Mouse (Mus musculus) hindbrain, embryonic 15.5 days (tissue): ENCODE results near the gene Olfr435. TPM values are rescaled to one million over a fixed set of nuclear protein-coding genes. Genes with fewer than 3 reads are reported as not detected.
"Not testable (repeated sequence)": the region's sequence is repeated elsewhere in the genome, so short reads cannot be mapped to it uniquely, and the experiment has no call there.

Experiments
- ATAC-seq: fragments of 200-750 bp; cut with Nextera tagmentation; 2 replicates; pipeline ENCODE4 v1.8.0; 2017; ENCODE audit warnings: low read depth, moderate number of reproducible peaks, moderate TSS enrichment; ENCODE audit not compliant: low FRiP score
- H3K27ac ChIP-seq: fragments of 300-500 bp; sonication (generic); replicated peaks from 2 replicates; pipeline ENCODE4 v1.5.1; 2015; ENCODE audit warnings: mild to moderate bottlenecking, inconsistent platforms
- H3K27me3 ChIP-seq: fragments of 300-500 bp; sonication (generic); 2 replicates; pipeline ENCODE4 v1.6.1; 2015; ENCODE audit warnings: control low read depth, inconsistent platforms
- H3K36me3 ChIP-seq: fragments of 300-500 bp; sonication (generic); 2 replicates; pipeline ENCODE4 v1.6.1; 2015; ENCODE audit warnings: control low read depth, inconsistent platforms
- H3K4me1 ChIP-seq: fragments of 300-500 bp; sonication (generic); replicated peaks from 2 replicates; pipeline ENCODE4 v1.6.1; 2015; ENCODE audit warnings: control low read depth, inconsistent platforms
- H3K4me2 ChIP-seq: fragments of 300-500 bp; sonication (generic); 2 replicates; pipeline ENCODE4 v1.6.1; 2015; ENCODE audit warnings: moderate library complexity, mild to moderate bottlenecking, inconsistent platforms
- H3K4me3 ChIP-seq: fragments of 300-500 bp; sonication (generic); 2 replicates; pipeline ENCODE4 v1.5.1; 2015; ENCODE audit warnings: mild to moderate bottlenecking, inconsistent platforms
- H3K9ac ChIP-seq: fragments of 300-500 bp; sonication (generic); 2 replicates; pipeline ENCODE4 v1.6.1; 2015; ENCODE audit warnings: inconsistent platforms
- H3K9me3 ChIP-seq: fragments of 300-500 bp; sonication (generic); 2 replicates; pipeline ENCODE4 v1.6.1; 2016; ENCODE audit warnings: control low read depth, inconsistent platforms
- WGBS: fragments of 180-500 bp; shearing (Covaris S2); methylation state at CpG from one replicate; pipeline ENCODE4 v1.1.7; 2015; 5-methylcytosine and 5-hydroxymethylcytosine counted together
- polyA plus RNA-seq: library from polyadenylated mRNA; unstranded; fragments of >200 nt; fragmentation: Nextera tagmentation; extraction: Ambion mirVana; gene quantifications from 2 replicates; pipeline ENCODE4 v1.2.1, GENCODE M21; 2015

Gene Olfr435
- not detected in 2 replicates for polyA plus RNA-seq

DNA sequence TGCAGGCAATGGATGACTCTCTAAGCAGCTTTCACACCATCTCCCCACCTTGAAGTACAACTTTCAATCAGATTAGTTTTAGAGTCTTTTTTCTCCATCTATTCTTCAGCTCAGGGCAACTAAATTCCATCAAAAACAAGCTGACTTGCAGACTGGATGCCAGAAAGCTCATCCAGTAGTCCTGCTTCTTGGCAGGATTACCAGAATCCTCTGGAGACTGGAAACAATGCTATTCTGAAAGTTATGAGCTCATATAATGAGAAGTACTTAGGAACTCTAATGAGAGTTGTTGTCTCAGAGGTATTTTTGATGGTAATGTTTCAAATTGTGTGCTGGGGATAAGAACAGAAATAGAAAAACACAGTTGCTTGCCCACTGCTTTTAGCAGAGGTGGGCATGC lies at the start of gene Olfr435:
TSS of gene Olfr435 (plus strand) at position 366 of the 400 bp plus-strand sequence.
- Histone ChIP-seq H3K4me2 (no peak within 1 kb of the TSS), H3K4me3 (no peak within 1 kb of the TSS), H3K36me3 (no peaks in the 10 kb centered on the region), H3K9me3 (no peaks in the 10 kb centered on the region), H3K27ac (no peak within 1 kb of the TSS), H3K27me3 (no peaks in the 10 kb centered on the region), H3K9ac (no peak within 1 kb of the TSS), H3K4me1 (no peaks in the 10 kb centered on the region)
- no peak for ATAC-seq

DNA sequence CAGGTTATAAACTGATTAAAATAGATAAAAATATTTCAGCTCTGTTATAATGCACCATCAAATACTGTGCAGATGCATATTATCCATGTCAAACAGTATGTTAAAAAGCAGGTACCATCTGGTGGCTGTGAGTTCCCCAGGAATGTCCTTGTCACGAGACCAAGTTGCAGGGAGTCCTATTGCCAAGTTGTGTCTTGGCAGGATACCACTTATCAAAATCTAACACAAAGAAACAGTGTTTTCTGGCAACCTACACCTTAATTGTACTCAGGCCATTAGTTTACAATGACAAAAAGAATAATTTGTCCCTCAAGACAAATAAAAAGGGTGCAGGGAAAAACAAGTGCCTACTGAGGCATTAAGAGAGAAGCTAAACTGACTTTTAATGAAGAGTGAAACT lies 37.4 kb upstream of the Olfr435 start:
- Histone ChIP-seq H3K9me3 (no peaks in the 10 kb centered on the region), H3K4me2 (no peak overlapping the region), H3K36me3 (no peaks in the 10 kb centered on the region), H3K27me3 (no peaks in the 10 kb centered on the region), H3K4me3 (no peak overlapping the region), H3K27ac (no peak overlapping the region), H3K4me1 (no peaks in the 10 kb centered on the region), H3K9ac (no peak overlapping the region)
- ATAC-seq = no peak
- WGBS = 54% methylated on average over 1 of the region's 1 CpGs

DNA sequence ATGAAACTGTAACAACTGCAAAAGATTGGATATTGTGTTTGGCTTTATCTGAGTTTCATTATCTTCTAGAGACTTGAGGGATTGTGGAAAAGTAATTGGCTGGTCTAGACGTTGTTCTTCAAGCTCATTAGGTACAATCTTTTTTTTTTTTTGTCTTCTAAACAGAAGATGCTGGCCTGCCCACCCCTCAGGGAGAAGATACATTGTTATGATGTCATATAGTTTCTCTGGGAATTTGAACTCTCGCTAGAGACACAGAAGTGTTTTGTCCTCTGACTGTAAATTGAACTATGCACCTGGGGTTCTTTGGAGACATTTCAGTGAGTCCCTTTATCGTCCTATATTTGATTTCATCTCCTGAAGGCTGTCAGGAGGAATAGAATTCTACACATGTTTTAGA lies 34.0 kb upstream of the Olfr435 start, which contains the start of gene Olfr437:
TSS of gene Olfr437 (plus strand) at position 301 of the 400 bp plus-strand sequence.
- H3K4me1 ChIP-seq = no peaks in the 10 kb centered on the region
- ATAC-seq = no peak
- WGBS = 64% methylated on average over 3 of the region's 3 CpGs
- no peaks in the 10 kb centered on the region for H3K36me3 ChIP-seq
- no peaks in the 10 kb centered on the region for H3K9me3 ChIP-seq
- H3K27me3 ChIP-seq = no peaks in the 10 kb centered on the region
- H3K27ac ChIP-seq = no peak within 1 kb of the TSS
- H3K9ac ChIP-seq = no peak within 1 kb of the TSS
- H3K4me2 ChIP-seq = no peak within 1 kb of the TSS
- H3K4me3 ChIP-seq = no peak within 1 kb of the TSS

DNA sequence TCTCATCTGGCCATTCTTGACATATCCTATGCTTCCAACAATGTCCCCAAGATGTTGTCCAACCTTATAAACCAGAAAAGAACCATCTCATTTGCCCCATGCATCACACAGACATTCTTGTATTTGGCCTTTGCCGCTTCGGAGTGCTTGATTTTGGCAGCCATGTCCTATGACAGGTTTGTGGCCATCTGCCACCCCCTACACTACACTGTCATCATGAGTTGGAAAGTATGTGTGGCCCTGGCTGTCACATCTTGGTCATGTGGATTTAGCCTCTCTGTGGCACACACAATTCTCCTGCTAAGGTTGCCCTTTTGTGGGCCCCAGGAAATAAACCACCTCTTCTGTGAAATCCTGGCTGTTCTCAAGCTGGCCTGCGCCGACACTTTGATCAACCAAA lies 29.7 kb upstream of the Olfr435 start:
- Histone ChIP-seq H3K4me2 (no peak overlapping the region), H3K27me3 (no peaks in the 10 kb centered on the region), H3K9me3 (no peaks in the 10 kb centered on the region), H3K4me3 (no peak overlapping the region), H3K4me1 (no peaks in the 10 kb centered on the region), H3K27ac (no peak overlapping the region), H3K9ac (no peak overlapping the region), H3K36me3 (no peaks in the 10 kb centered on the region)
- no peak for ATAC-seq
- 93% methylated on average over 4 of the region's 4 CpGs for WGBS

DNA sequence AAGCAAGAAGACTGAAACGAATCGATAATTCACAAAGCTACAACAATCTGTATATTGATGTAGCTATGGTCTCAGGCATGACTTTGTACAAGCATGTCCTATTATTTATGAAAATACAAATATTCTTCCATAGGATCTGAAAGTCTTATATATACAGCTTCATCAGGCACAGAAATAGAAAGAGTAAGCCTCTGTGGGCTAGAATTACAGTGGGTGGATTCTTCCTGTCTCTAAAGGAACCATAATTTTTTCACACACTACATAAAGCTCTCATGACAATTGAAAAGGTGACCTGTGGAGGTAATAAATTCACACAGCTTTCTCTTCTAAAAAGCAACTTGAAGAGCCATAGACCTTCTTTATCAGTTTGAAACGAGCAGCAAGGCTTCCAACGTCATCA lies 25.1 kb upstream of the Olfr435 start, which contains the start of gene Olfr13:
TSS of gene Olfr13 (plus strand) at position 301 of the 400 bp plus-strand sequence.
- no peak within 1 kb of the TSS for H3K4me2 ChIP-seq
- H3K4me1 ChIP-seq = no peaks in the 10 kb centered on the region
- ATAC-seq = no peak
- no peak within 1 kb of the TSS for H3K4me3 ChIP-seq
- 81% methylated on average over 4 of the region's 4 CpGs for WGBS
- no peaks in the 10 kb centered on the region for H3K9me3 ChIP-seq
- no peak within 1 kb of the TSS for H3K9ac ChIP-seq
- no peak within 1 kb of the TSS for H3K27ac ChIP-seq
- no peaks in the 10 kb centered on the region for H3K36me3 ChIP-seq
- H3K27me3 ChIP-seq = no peaks in the 10 kb centered on the region

DNA sequence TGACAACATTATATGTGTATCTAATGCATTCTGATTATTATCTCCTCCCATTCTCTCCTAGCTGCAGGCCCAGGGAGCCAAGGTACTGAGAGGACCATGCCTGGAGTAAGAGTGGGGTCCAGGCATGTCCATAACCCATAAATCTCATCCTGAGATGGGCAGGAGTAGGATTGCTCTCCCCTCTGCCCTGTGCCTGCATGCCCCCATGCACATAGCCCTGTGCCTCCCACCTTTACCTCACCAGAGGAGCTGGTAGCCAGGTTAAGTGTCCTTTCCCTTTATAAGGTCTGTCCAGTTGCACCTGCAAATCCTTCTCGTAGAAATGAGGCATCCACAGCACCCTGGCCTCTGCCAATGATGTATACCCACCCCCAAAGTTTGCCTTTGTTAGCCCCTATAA lies 18.8 kb upstream of the Olfr435 start:
- no peak overlapping the region for H3K4me2 ChIP-seq
- H3K9ac ChIP-seq = no peak overlapping the region
- no peaks in the 10 kb centered on the region for H3K9me3 ChIP-seq
- peaks cover 10% of the 10 kb centered on the region for H3K4me1 ChIP-seq
- peak; percentile 54; the same call in 1 of the 2 replicates for ATAC-seq
- H3K27me3 ChIP-seq = no peaks in the 10 kb centered on the region
- peak overlapping the region; percentile 63 for H3K27ac ChIP-seq
- WGBS = 73% methylated on average over 1 of the region's 1 CpGs
- no peaks in the 10 kb centered on the region for H3K36me3 ChIP-seq
- no peak overlapping the region for H3K4me3 ChIP-seq

DNA sequence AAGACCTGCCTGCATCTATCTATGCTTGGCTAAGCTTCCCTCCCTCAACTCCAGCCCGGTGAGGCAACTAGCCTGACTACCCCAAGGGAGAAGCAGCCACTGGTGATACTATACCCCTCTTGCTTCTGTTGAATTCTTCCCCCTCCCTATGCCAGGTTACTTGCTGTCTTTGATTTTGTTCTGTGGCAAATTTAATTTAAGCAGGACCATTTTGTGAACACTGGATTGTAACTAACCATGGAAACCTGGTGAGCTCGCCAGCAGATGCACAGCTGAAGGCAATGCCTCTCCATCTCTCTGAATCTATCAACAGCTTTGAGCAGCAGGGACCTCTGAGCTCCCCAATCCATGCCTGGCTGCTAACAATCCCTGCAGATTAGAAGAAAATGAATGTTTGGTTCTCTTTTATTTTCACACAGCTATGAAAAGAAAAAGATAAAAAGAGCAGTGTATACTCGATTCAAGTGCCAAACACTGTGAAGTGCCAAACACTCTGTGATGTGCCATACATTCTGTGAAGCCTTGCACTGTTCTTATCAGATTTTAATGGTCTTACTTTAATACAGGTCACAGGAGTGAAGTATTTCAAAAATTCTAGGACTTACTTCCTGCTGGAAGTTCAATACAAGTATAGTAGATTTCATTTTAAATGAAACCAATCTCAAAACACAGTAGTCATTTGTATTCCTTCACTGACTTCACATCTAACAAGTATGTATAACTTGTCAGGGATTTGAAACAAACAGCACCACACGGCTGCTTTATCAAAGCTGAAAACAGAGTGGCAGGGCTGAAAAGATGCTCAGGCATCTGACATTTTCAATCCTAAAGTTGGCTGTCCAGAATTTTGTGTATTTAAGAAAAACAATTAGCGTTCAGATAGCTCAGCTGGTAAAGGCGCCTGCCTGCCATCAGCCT lies 18.1 kb upstream of the Olfr435 start:
- Histone ChIP-seq H3K4me3 (no peak overlapping the region), H3K36me3 (no peaks in the 10 kb centered on the region), H3K9me3 (no peaks in the 10 kb centered on the region), H3K4me2 (no peak overlapping the region), H3K9ac (no peak overlapping the region), H3K27me3 (no peaks in the 10 kb centered on the region), H3K4me1 (peaks cover 10% of the 10 kb centered on the region), H3K27ac (peak overlapping the region; percentile 63; the same call in 1 of the 2 replicates)
- peak; percentile 69; the same call in 1 of the 2 replicates for ATAC-seq
- 43% methylated on average over 6 of the region's 6 CpGs for WGBS

DNA sequence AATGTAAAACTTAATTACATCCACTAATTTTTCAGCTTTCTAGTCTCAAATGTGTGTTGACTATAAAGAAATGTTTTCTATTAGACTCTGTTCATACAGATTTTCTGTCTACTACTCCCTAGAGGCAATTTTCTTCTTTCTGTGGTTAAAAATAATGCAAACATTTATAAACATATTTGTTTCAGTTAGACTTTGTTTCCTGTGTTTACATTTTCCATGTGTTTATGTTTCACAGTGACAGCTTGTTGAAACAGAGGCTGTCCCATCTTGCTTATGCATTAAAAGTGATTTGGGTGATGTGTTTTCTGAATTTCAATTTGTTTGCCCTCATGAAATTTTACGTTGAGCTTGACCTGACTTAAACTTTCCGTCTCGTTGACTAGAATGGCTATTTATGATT lies 6.0 kb upstream of the Olfr435 start:
- Histone ChIP-seq H3K4me2 (no peak overlapping the region), H3K4me3 (no peak overlapping the region), H3K9me3 (no peaks in the 10 kb centered on the region), H3K27ac (no peak overlapping the region), H3K4me1 (no peaks in the 10 kb centered on the region), H3K9ac (no peak overlapping the region), H3K36me3 (no peaks in the 10 kb centered on the region), H3K27me3 (no peaks in the 10 kb centered on the region)
- WGBS = 87% methylated on average over 3 of the region's 3 CpGs
- no peak for ATAC-seq

DNA sequence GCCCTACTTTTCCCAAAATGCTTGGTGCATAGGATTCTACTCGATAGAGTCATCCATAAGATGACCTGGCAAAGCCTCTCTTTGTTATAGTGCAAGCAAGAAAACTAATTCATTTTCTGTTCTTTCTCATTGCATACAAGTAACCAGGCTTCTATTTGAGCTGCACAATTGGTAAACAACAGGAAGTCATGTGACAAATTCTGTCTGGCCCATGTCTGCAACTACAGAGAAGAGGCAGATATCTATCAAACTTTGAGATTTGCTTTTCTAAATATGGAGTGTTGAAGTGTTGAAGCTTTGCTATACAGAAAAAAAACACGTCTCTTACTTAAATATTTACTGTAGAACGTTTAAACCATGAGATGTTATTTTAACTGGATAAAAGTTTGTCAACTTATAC lies 1.1 kb downstream of the Olfr435 start:
- Histone ChIP-seq H3K27ac (no peak overlapping the region), H3K4me3 (no peak overlapping the region), H3K9me3 (no peaks in the 10 kb centered on the region), H3K4me1 (no peaks in the 10 kb centered on the region), H3K36me3 (no peaks in the 10 kb centered on the region), H3K9ac (no peak overlapping the region), H3K4me2 (no peak overlapping the region), H3K27me3 (no peaks in the 10 kb centered on the region)
- ATAC-seq = no peak
- 85% methylated on average over 3 of the region's 3 CpGs for WGBS

DNA sequence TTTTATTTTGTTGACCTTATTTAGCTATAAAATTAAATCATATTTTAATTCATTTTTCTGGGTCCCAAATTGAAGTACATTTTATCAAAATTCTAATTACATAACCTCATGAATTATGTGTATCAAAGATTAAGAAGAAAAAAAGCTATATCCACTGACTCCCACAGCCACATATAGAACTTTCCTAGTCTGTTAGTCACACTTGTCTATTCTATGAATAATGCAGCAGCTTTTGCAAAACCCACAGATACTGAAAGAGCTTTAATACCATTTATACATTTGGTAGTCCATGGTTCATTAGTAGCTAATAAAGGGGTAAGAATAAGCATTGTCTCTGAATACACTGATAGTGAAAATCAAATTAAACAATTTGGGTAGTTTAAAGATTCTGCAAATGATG lies 5.8 kb downstream of the Olfr435 start:
- H3K9me3 ChIP-seq = no peaks in the 10 kb centered on the region
- no peaks in the 10 kb centered on the region for H3K27me3 ChIP-seq
- no peak overlapping the region for H3K9ac ChIP-seq
- H3K4me1 ChIP-seq = no peaks in the 10 kb centered on the region
- no peak overlapping the region for H3K4me2 ChIP-seq
- H3K27ac ChIP-seq = no peak overlapping the region
- ATAC-seq = no peak
- no peaks in the 10 kb centered on the region for H3K36me3 ChIP-seq
- H3K4me3 ChIP-seq = no peak overlapping the region

DNA sequence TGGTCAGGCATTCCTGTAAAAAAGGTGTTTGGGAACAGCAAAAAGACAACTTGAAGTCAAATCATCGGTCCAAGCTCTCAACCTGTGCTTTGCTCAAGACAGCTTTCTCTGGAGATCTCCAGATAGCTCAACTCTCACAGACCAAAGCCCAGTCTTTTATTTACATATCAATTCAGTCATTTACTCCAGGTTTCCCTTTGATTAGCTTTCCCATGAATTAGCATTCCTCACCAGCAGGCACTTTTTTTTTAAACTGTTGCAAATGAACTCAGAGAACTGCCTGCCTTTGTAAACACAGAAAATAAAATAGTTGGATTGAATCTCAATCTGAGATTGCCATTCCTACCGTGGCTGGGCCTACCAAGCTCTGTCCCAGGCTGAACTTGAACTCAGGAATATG lies 8.4 kb downstream of the Olfr435 start:
- no peaks in the 10 kb centered on the region for H3K36me3 ChIP-seq
- 37% methylated on average over 2 of the region's 2 CpGs for WGBS
- no peak overlapping the region for H3K9ac ChIP-seq
- no peak for ATAC-seq
- H3K27ac ChIP-seq = no peak overlapping the region
- no peak overlapping the region for H3K4me2 ChIP-seq
- no peaks in the 10 kb centered on the region for H3K9me3 ChIP-seq
- H3K4me3 ChIP-seq = no peak overlapping the region
- no peaks in the 10 kb centered on the region for H3K27me3 ChIP-seq
- no peaks in the 10 kb centered on the region for H3K4me1 ChIP-seq

DNA sequence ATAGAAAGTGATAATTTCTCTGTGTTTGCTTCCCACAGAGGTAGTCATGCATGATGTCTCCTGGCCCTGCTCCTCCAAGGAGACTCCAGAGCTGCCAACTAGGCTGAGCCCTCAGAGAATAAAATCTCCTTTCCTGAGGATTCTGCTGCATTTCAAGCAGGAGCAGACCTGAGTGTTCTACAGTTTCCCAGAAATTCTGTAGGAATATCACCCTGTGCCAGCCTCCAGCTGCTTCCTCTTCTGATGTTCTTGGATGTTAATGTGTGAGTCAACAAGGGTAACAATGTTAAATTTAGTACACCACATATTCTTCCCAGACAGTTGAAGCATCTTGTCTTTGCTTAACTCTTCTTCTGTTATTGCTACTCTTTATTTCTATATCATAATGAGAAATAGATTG lies 15.9 kb downstream of the Olfr435 start, which contains the start of gene Olfr434:
TSS of gene Olfr434 (plus strand) at position 149 of the 400 bp plus-strand sequence.
- not testable (repeated sequence) for H3K4me2 ChIP-seq, H3K4me1 ChIP-seq, H3K27ac ChIP-seq, H3K4me3 ChIP-seq, H3K27me3 ChIP-seq, ATAC-seq, H3K36me3 ChIP-seq, H3K9me3 ChIP-seq, H3K9ac ChIP-seq
